Mouse (Mus musculus): ENCODE data around the gene Tubb2a. TPM values are rescaled to one million over a fixed set of nuclear protein-coding genes. Genes with fewer than 3 reads are reported as not detected.

Gene Tubb2a
- total and polyA plus RNA-seq, 3 experiments = 4.4 to 63.8 (median 16.7) TPM

GRCm38 (mm10) chr13:34043716-34044393 lies 34.0 kb downstream of the Tubb2a start:
- peaks cover 27% of the 10 kb centered on the region for H3K36me3 ChIP-seq (replicated peaks)
- ATAC-seq (ENCODE audit: extremely low read depth, insufficient number of reproducible peaks, low FRiP score, poor library complexity, severe bottlenecking) (no peak), DNase-seq (ENCODE audit: low spot score) (no peak)
- H3K4me1 ChIP-seq (ENCODE audit: insufficient read depth, low read depth, low read length) = 0 out of 2 replicates have a peak, but pooled peaks cover under 1% of the 10 kb centered on the region
- TF ChIP-seq TAL1 (conservative IDR thresholded peaks at IDR 0.05; ENCODE audit: low read depth, low read length) = no peak
- TF ChIP-seq CTCF (IDR thresholded peaks at IDR 0.05; ENCODE audit: low read depth, low read length) = no peak
- H3K27me3 ChIP-seq (ENCODE audit: insufficient read depth, low read length) = no peaks in the 10 kb centered on the region
- H3K4me3 ChIP-seq (ENCODE audit: low read depth, low read length) = no peak overlapping the region
- peaks cover 2% of the 10 kb centered on the region for H3K9me3 ChIP-seq (replicated peaks)

GRCm38 (mm10) chr13:34040091-34040490 lies 37.7 kb downstream of the Tubb2a start:
- ATAC-seq (ENCODE audit: extremely low read depth, insufficient number of reproducible peaks, low FRiP score, poor library complexity, severe bottlenecking) (no peak), DNase-seq (ENCODE audit: low spot score) (no peak)
- Histone ChIP-seq H3K36me3 (replicated peaks) (peaks cover 14% of the 10 kb centered on the region), H3K4me3 (ENCODE audit: low read depth, low read length) (no peak overlapping the region), H3K9me3 (replicated peaks) (peaks cover 2% of the 10 kb centered on the region), H3K27me3 (ENCODE audit: insufficient read depth, low read length) (no peaks in the 10 kb centered on the region), H3K4me1 (ENCODE audit: insufficient read depth, low read depth, low read length) (peaks cover 20% of the 10 kb centered on the region)
- TF ChIP-seq TAL1 (conservative IDR thresholded peaks at IDR 0.05; ENCODE audit: low read depth, low read length) = no peak
- no peak for TF ChIP-seq GATA1 (IDR thresholded peaks at IDR 0.05; ENCODE audit: borderline replicate concordance, low read length)
- TF ChIP-seq CTCF (IDR thresholded peaks at IDR 0.05; ENCODE audit: low read depth, low read length) = no peak
- TF ChIP-seq GATA2 (IDR thresholded peaks at IDR 0.05; ENCODE audit: borderline replicate concordance, low read depth, low read length) = no peak
- TF ChIP-seq POLR2AphosphoS5 (IDR thresholded peaks at IDR 0.05; ENCODE audit: insufficient replicate concordance, low read depth, low read length) = no peak

- Histone ChIP-seq H3K4me1 (ENCODE audit: insufficient read depth, low read depth, low read length) (peaks cover 20% of the 10 kb centered on the region), H3K36me3 (replicated peaks) (peaks cover 21% of the 10 kb centered on the region), H3K4me3 (ENCODE audit: low read depth, low read length) (no peak overlapping the region), H3K9me3 (replicated peaks) (peaks cover 2% of the 10 kb centered on the region), H3K27me3 (ENCODE audit: insufficient read depth, low read length) (no peaks in the 10 kb centered on the region)
- TF ChIP-seq GATA1 (IDR thresholded peaks at IDR 0.05; ENCODE audit: borderline replicate concordance, low read length) = no peak
- no peak for TF ChIP-seq GATA2 (IDR thresholded peaks at IDR 0.05; ENCODE audit: borderline replicate concordance, low read depth, low read length)
- no peak for TF ChIP-seq TAL1 (conservative IDR thresholded peaks at IDR 0.05; ENCODE audit: low read depth, low read length)
- TF ChIP-seq POLR2AphosphoS5 (IDR thresholded peaks at IDR 0.05; ENCODE audit: insufficient replicate concordance, low read depth, low read length) = no peak
- no peak for ATAC-seq (ENCODE audit: extremely low read depth, insufficient number of reproducible peaks, low FRiP score, poor library complexity, severe bottlenecking)
- DNase-seq (ENCODE audit: low spot score) = no peak
These were observed 38.9 kb downstream of the Tubb2a start for GRCm38 (mm10) chr13:34038901-34039341.

- TF ChIP-seq GATA1 (IDR thresholded peaks at IDR 0.05; ENCODE audit: borderline replicate concordance, low read length) = no peak
- TF ChIP-seq TAL1 (conservative IDR thresholded peaks at IDR 0.05; ENCODE audit: low read depth, low read length) = no peak
- TF ChIP-seq POLR2AphosphoS5 (IDR thresholded peaks at IDR 0.05; ENCODE audit: insufficient replicate concordance, low read depth, low read length) = no peak
- no peak for TF ChIP-seq GATA2 (IDR thresholded peaks at IDR 0.05; ENCODE audit: borderline replicate concordance, low read depth, low read length)
- TF ChIP-seq CTCF (IDR thresholded peaks at IDR 0.05; ENCODE audit: low read depth, low read length) = no peak
- Histone ChIP-seq H3K4me1 (ENCODE audit: insufficient read depth, low read depth, low read length) (peaks cover 20% of the 10 kb centered on the region), H3K9me3 (replicated peaks) (peaks cover 2% of the 10 kb centered on the region), H3K4me3 (ENCODE audit: low read depth, low read length) (peak overlapping the region; percentile 85), H3K27me3 (ENCODE audit: insufficient read depth, low read length) (no peaks in the 10 kb centered on the region), H3K36me3 (replicated peaks) (peaks cover 30% of the 10 kb centered on the region)
- DNase-seq (ENCODE audit: low spot score) (no peak), ATAC-seq (ENCODE audit: extremely low read depth, insufficient number of reproducible peaks, low FRiP score, poor library complexity, severe bottlenecking) (no peak)
These were observed 39.8 kb downstream of the Tubb2a start for GRCm38 (mm10) chr13:34038056-34038432.

- ATAC-seq (ENCODE audit: extremely low read depth, insufficient number of reproducible peaks, low FRiP score, poor library complexity, severe bottlenecking) = peak; percentile 85
- TF ChIP-seq CTCF (IDR thresholded peaks at IDR 0.05; ENCODE audit: low read depth, low read length) (no peak), GATA2 (IDR thresholded peaks at IDR 0.05; ENCODE audit: borderline replicate concordance, low read depth, low read length) (no peak), POLR2AphosphoS5 (IDR thresholded peaks at IDR 0.05; ENCODE audit: insufficient replicate concordance, low read depth, low read length) (no peak), GATA1 (IDR thresholded peaks at IDR 0.05; ENCODE audit: borderline replicate concordance, low read length) (no peak), TAL1 (conservative IDR thresholded peaks at IDR 0.05; ENCODE audit: low read depth, low read length) (no peak)
These were observed 40.4 kb downstream of the Tubb2a start, which contains the start of gene Bphl for GRCm38 (mm10) chr13:34037172-34038055. Bphl (plus strand) TSS chr13:34037597.

DNA sequence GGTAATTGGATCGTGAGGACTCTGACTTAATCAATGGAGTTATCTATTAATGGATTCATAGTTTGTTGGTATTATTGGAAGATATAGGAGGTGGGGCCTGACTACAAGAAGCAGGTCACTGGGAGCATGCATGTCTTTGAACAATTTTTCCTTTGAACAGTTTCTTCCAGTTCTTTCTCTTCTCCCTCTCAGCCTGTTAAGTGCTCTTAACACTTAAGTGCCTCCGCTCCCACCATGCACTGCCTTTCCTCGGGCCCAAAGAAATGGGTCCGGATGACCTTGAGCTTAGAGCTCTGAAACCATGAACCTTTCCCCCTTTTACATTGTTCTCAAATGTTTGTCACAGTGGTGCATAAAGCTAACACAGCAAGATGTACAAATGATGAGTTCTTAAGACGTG lies 41.1 kb downstream of the Tubb2a start:
- Histone ChIP-seq H3K9me3 (replicated peaks) (peaks cover 2% of the 10 kb centered on the region), H3K4me1 (ENCODE audit: insufficient read depth, low read depth, low read length) (peaks cover 20% of the 10 kb centered on the region), H3K4me3 (ENCODE audit: low read depth, low read length) (no peak overlapping the region), H3K27me3 (ENCODE audit: insufficient read depth, low read length) (no peaks in the 10 kb centered on the region), H3K36me3 (replicated peaks) (peaks cover 40% of the 10 kb centered on the region)
- no peak for DNase-seq (ENCODE audit: low spot score)
- TF ChIP-seq TAL1 (conservative IDR thresholded peaks at IDR 0.05; ENCODE audit: low read depth, low read length) = no peak
- no peak for TF ChIP-seq GATA1 (IDR thresholded peaks at IDR 0.05; ENCODE audit: borderline replicate concordance, low read length)
- TF ChIP-seq GATA2 (IDR thresholded peaks at IDR 0.05; ENCODE audit: borderline replicate concordance, low read depth, low read length) = no peak
- no peak for TF ChIP-seq POLR2AphosphoS5 (IDR thresholded peaks at IDR 0.05; ENCODE audit: insufficient replicate concordance, low read depth, low read length)
- no peak for TF ChIP-seq CTCF (IDR thresholded peaks at IDR 0.05; ENCODE audit: low read depth, low read length)
- no peak for ATAC-seq (ENCODE audit: extremely low read depth, insufficient number of reproducible peaks, low FRiP score, poor library complexity, severe bottlenecking)

More at GRCm38 (mm10) chr13:34037172-34038055, 40.4 kb downstream of the Tubb2a start, which contains the start of gene Bphl:
- Histone ChIP-seq H3K4me1 (ENCODE audit: insufficient read depth, low read depth, low read length) (peaks cover 20% of the 10 kb centered on the region), H3K27me3 (ENCODE audit: insufficient read depth, low read length) (no peaks in the 10 kb centered on the region), H3K4me3 (ENCODE audit: low read depth, low read length) (peak within 1 kb of the TSS; percentile 85), H3K9me3 (replicated peaks) (peaks cover 2% of the 10 kb centered on the region), H3K36me3 (replicated peaks) (peaks cover 36% of the 10 kb centered on the region)
- DNase-seq (ENCODE audit: low spot score) = peak; percentile 85
